Mouse (Mus musculus) heart, embryonic 14.5 days (tissue): Measurements from ENCODE around the gene Nlrp1b. TPM values are rescaled to one million over a fixed set of nuclear protein-coding genes. Genes with fewer than 3 reads are reported as not detected.

Experiments
- ATAC-seq: fragments of 200-750 bp; cut with Nextera tagmentation; 2 replicates; pipeline ENCODE4 v1.8.0; 2017; ENCODE audit warnings: low read depth, moderate TSS enrichment; ENCODE audit not compliant: insufficient number of reproducible peaks, insufficient read depth, low FRiP score
- H3K27ac ChIP-seq, 2 experiments: fragments of 200-500 bp in 1 of 2; fragments of 300-500 bp in 1 of 2; sonication (generic) in 1 of 2; replicated peaks in 1 of 2; 2 replicates each; pipeline ENCODE4 v1.5.1; 2012 to 2014; ENCODE audit warnings: low read depth in 2 of 2, low read length in 2 of 2, control low read depth in 1 of 2, mild to moderate bottlenecking in 1 of 2, mixed read lengths in 1 of 2; ENCODE audit not compliant: control insufficient read depth in 1 of 2, insufficient read depth in 1 of 2
- H3K27me3 ChIP-seq: fragments of 300-500 bp; sonication (generic); 2 replicates; pipeline ENCODE4 v1.6.1; 2014; ENCODE audit warnings: mild to moderate bottlenecking, low read length, control low read depth; ENCODE audit not compliant: control insufficient read depth, insufficient read depth
- H3K36me3 ChIP-seq: fragments of 300-500 bp; sonication (generic); 2 replicates; pipeline ENCODE4 v1.6.1; 2014; ENCODE audit warnings: mild to moderate bottlenecking, control low read depth, low read length, mixed read lengths; ENCODE audit not compliant: control insufficient read depth, insufficient read depth
- H3K4me1 ChIP-seq, 2 experiments: fragments of 200-500 bp in 1 of 2; fragments of 300-500 bp in 1 of 2; sonication (generic) in 1 of 2; 2 replicates each; pipeline ENCODE4 v1.6.1; 2012 to 2014; ENCODE audit warnings: low read length in 2 of 2, control low read depth in 1 of 2, mixed read lengths in 1 of 2; ENCODE audit not compliant: control insufficient read depth in 2 of 2, insufficient read depth in 2 of 2
- H3K4me2 ChIP-seq: fragments of 300-500 bp; sonication (generic); 2 replicates; pipeline ENCODE4 v1.6.1; 2014; ENCODE audit warnings: mild to moderate bottlenecking, low read length
- H3K4me3 ChIP-seq, 2 experiments: fragments of 200-500 bp in 1 of 2; fragments of 300-500 bp in 1 of 2; sonication (generic) in 1 of 2; 2 replicates each; pipeline ENCODE4 v1.5.1; 2012 to 2014; ENCODE audit warnings: low read length in 2 of 2, mild to moderate bottlenecking in 2 of 2, control low read depth in 1 of 2, low read depth in 1 of 2, moderate library complexity in 1 of 2; ENCODE audit not compliant: control insufficient read depth in 1 of 2, insufficient read depth in 1 of 2
- H3K9ac ChIP-seq: fragments of 300-500 bp; sonication (generic); 2 replicates; pipeline ENCODE4 v1.6.1; 2014; ENCODE audit warnings: mild to moderate bottlenecking, low read length
- H3K9me3 ChIP-seq: fragments of 300-500 bp; sonication (generic); 2 replicates; pipeline ENCODE4 v1.6.1; 2016; ENCODE audit warnings: low read length, control low read depth; ENCODE audit not compliant: control insufficient read depth
- WGBS: fragments of 180-500 bp; shearing (Covaris S2); extraction: QIAGEN DNeasy Blood & Tissue Kit; methylation state at CpG from one replicate; pipeline ENCODE4 v1.1.7; 2014; 5-methylcytosine and 5-hydroxymethylcytosine counted together
- polyA plus RNA-seq: library from polyadenylated mRNA; unstranded; fragments of >200 nt; fragmentation: Nextera tagmentation; extraction: Ambion mirVana; gene quantifications from 2 replicates; pipeline ENCODE4 v1.2.1, GENCODE M21; 2014

Gene Nlrp1b
- polyA plus RNA-seq, 1 experiment from 2014 or later = not detected

GRCm38 (mm10) chr11:71159439-71160136 is 70.9 kb downstream of the Nlrp1b start:
- Histone ChIP-seq H3K27ac (no peak overlapping the region), H3K36me3 (no peaks in the 10 kb centered on the region), H3K4me3 (no peak overlapping the region), H3K4me2 (no peak overlapping the region), H3K9me3 (no peaks in the 10 kb centered on the region), H3K4me1 (no peaks in the 10 kb centered on the region), H3K27me3 (no peaks in the 10 kb centered on the region), H3K9ac (no peak overlapping the region)
- no peak for ATAC-seq
- WGBS = 67% methylated on average over 3 of the region's 3 CpGs

GRCm38 (mm10) chr11:71155272-71155671 is 75.3 kb downstream of the Nlrp1b start:
- ATAC-seq = no peak
- Histone ChIP-seq H3K9me3 (no peaks in the 10 kb centered on the region), H3K27ac (no peak overlapping the region), H3K27me3 (no peaks in the 10 kb centered on the region), H3K4me1 (no peaks in the 10 kb centered on the region), H3K4me2 (no peak overlapping the region), H3K36me3 (no peaks in the 10 kb centered on the region), H3K9ac (no peak overlapping the region), H3K4me3 (no peak overlapping the region)
- WGBS = 61% methylated on average over 1 of the region's 1 CpGs

- Histone ChIP-seq H3K36me3 (no peaks in the 10 kb centered on the region), H3K27me3 (no peaks in the 10 kb centered on the region), H3K9me3 (no peaks in the 10 kb centered on the region), H3K27ac (no peak within 1 kb of the TSS), H3K9ac (no peak within 1 kb of the TSS), H3K4me2 (no peak within 1 kb of the TSS), H3K4me1 (no peaks in the 10 kb centered on the region), H3K4me3 (no peak within 1 kb of the TSS)
- ATAC-seq = no peak
- WGBS = 65% methylated on average over 3 of the region's 3 CpGs
Observed at GRCm38 (mm10) chr11:71144661-71145060, 85.9 kb downstream of the Nlrp1b start, which contains the start of gene Nlrp1a. TSS of gene Nlrp1a (minus strand) at chr11:71144704.

- no peak overlapping the region for H3K27ac ChIP-seq
- H3K27me3 ChIP-seq = no peaks in the 10 kb centered on the region
- H3K9me3 ChIP-seq = no peaks in the 10 kb centered on the region
- WGBS = 70% methylated on average over 1 of the region's 1 CpGs
- H3K4me2 ChIP-seq = no peak overlapping the region
- no peak overlapping the region for H3K9ac ChIP-seq
- H3K36me3 ChIP-seq = no peaks in the 10 kb centered on the region
- no peaks in the 10 kb centered on the region for H3K4me1 ChIP-seq
- no peak overlapping the region for H3K4me3 ChIP-seq
- ATAC-seq = no peak
Observed at GRCm38 (mm10) chr11:71142031-71142430, 88.5 kb downstream of the Nlrp1b start.

- Histone ChIP-seq H3K4me3 (no peak overlapping the region), H3K4me2 (no peak overlapping the region), H3K9me3 (no peaks in the 10 kb centered on the region), H3K36me3 (no peaks in the 10 kb centered on the region), H3K27ac (no peak overlapping the region), H3K9ac (no peak overlapping the region), H3K27me3 (no peaks in the 10 kb centered on the region), H3K4me1 (no peaks in the 10 kb centered on the region)
- no peak for ATAC-seq
- 73% methylated on average over 2 of the region's 2 CpGs for WGBS
Observed at GRCm38 (mm10) chr11:71107128-71107527, 123.4 kb downstream of the Nlrp1b start.

GRCm38 (mm10) chr11:71106261-71107021 is 124.1 kb downstream of the Nlrp1b start:
- H3K9ac ChIP-seq = no peak overlapping the region
- H3K36me3 ChIP-seq = no peaks in the 10 kb centered on the region

GRCm38 (mm10) chr11:71103931-71104330 is 126.6 kb downstream of the Nlrp1b start:
- H3K4me1 ChIP-seq = no peaks in the 10 kb centered on the region
- no peak for ATAC-seq

More at GRCm38 (mm10) chr11:71106261-71107021, 124.1 kb downstream of the Nlrp1b start:
- H3K27me3 ChIP-seq = no peaks in the 10 kb centered on the region
- H3K4me2 ChIP-seq = no peak overlapping the region
- no peaks in the 10 kb centered on the region for H3K4me1 ChIP-seq
- no peak overlapping the region for H3K4me3 ChIP-seq
- H3K9me3 ChIP-seq = no peaks in the 10 kb centered on the region
- no peak overlapping the region for H3K27ac ChIP-seq
- no peak for ATAC-seq

More at GRCm38 (mm10) chr11:71103931-71104330, 126.6 kb downstream of the Nlrp1b start:
- H3K27ac ChIP-seq = no peak overlapping the region
- H3K27me3 ChIP-seq = no peaks in the 10 kb centered on the region
- no peak overlapping the region for H3K4me3 ChIP-seq
- H3K4me2 ChIP-seq = no peak overlapping the region
- no peaks in the 10 kb centered on the region for H3K9me3 ChIP-seq
- no peaks in the 10 kb centered on the region for H3K36me3 ChIP-seq
- no peak overlapping the region for H3K9ac ChIP-seq
